Mouse (Mus musculus): ENCODE measurements at regions not wholly inside any gene's neighbourhood (a gene's known extent, or its start where the extent isn't known, plus 50 kb on each side); places are given as distances from the start of the nearest gene placed in this dataset.

- ATAC-seq (ENCODE audit: insufficient number of reproducible peaks, insufficient read depth, low FRiP score, low TSS enrichment, low read depth) = peak; percentile 71; the same call in 1 of the 2 replicates
- no peaks in the 10 kb centered on the region for H3K27me3 ChIP-seq
- H3K4me3 ChIP-seq (replicated peaks) = no peak overlapping the region
- no peaks in the 10 kb centered on the region for H3K36me3 ChIP-seq
- 6% methylated on average over 4 of the region's 4 CpGs for WGBS
- peak overlapping the region; percentile 88 for H3K27ac ChIP-seq
- H3K9me3 ChIP-seq = no peaks in the 10 kb centered on the region
- H3K9ac ChIP-seq (replicated peaks) = no peak overlapping the region
- H3K4me1 ChIP-seq (replicated peaks) = peaks cover 44% of the 10 kb centered on the region
- peak overlapping the region; percentile 2 for H3K4me2 ChIP-seq
Measured at GRCm38 (mm10) chr13:52015066-52015465, 168.6 kb downstream of the Gadd45g start.

GRCm38 (mm10) chr13:52015496-52015895 lies 169.0 kb downstream of the Gadd45g start:
- no peaks in the 10 kb centered on the region for H3K27me3 ChIP-seq
- 2% methylated on average over 5 of the region's 5 CpGs for WGBS
- no peaks in the 10 kb centered on the region for H3K36me3 ChIP-seq
- H3K27ac ChIP-seq = peak overlapping the region; percentile 88
- H3K4me3 ChIP-seq (replicated peaks) = no peak overlapping the region
- peaks cover 44% of the 10 kb centered on the region for H3K4me1 ChIP-seq (replicated peaks)
- peak overlapping the region; percentile 2 for H3K4me2 ChIP-seq
- H3K9me3 ChIP-seq = no peaks in the 10 kb centered on the region
- no peak overlapping the region for H3K9ac ChIP-seq (replicated peaks)
- ATAC-seq (ENCODE audit: insufficient number of reproducible peaks, insufficient read depth, low FRiP score, low TSS enrichment, low read depth) = peak; percentile 64

GRCm38 (mm10) chr13:52017598-52018190 lies 171.2 kb downstream of the Gadd45g start:
- ATAC-seq (ENCODE audit: insufficient number of reproducible peaks, insufficient read depth, low FRiP score, low TSS enrichment, low read depth) = no peak
- 78% methylated on average over 11 of the region's 11 CpGs for WGBS
- H3K4me1 ChIP-seq (replicated peaks) = peaks cover 58% of the 10 kb centered on the region

GRCm38 (mm10) chr13:52019647-52020046 lies 173.2 kb downstream of the Gadd45g start:
- no peak for ATAC-seq (ENCODE audit: insufficient number of reproducible peaks, insufficient read depth, low FRiP score, low TSS enrichment, low read depth)
- Histone ChIP-seq H3K4me2 (no peak overlapping the region), H3K4me1 (replicated peaks) (peaks cover 50% of the 10 kb centered on the region), H3K9ac (replicated peaks) (no peak overlapping the region), H3K27ac (no peak overlapping the region), H3K9me3 (no peaks in the 10 kb centered on the region), H3K4me3 (replicated peaks) (no peak overlapping the region), H3K27me3 (no peaks in the 10 kb centered on the region), H3K36me3 (no peaks in the 10 kb centered on the region)
- WGBS = 89% methylated on average over 8 of the region's 8 CpGs

More at GRCm38 (mm10) chr13:52017598-52018190, 171.2 kb downstream of the Gadd45g start:
- no peak overlapping the region for H3K27ac ChIP-seq
- no peak overlapping the region for H3K9ac ChIP-seq (replicated peaks)
- H3K9me3 ChIP-seq = no peaks in the 10 kb centered on the region
- no peak overlapping the region for H3K4me2 ChIP-seq
- no peaks in the 10 kb centered on the region for H3K36me3 ChIP-seq
- H3K27me3 ChIP-seq = no peaks in the 10 kb centered on the region
- no peak overlapping the region for H3K4me3 ChIP-seq (replicated peaks)

GRCm38 (mm10) chr13:52021150-52021549 lies 174.7 kb downstream of the Gadd45g start:
- 8% methylated on average over 11 of the region's 11 CpGs for WGBS
- no peak overlapping the region for H3K9ac ChIP-seq (replicated peaks)
- 0 out of 2 replicates have a peak overlapping the region, but pooled peaks have one; percentile 0 for H3K27ac ChIP-seq
- H3K4me1 ChIP-seq (replicated peaks) = peaks cover 47% of the 10 kb centered on the region
- H3K9me3 ChIP-seq = no peaks in the 10 kb centered on the region
- no peak overlapping the region for H3K4me2 ChIP-seq
- no peaks in the 10 kb centered on the region for H3K36me3 ChIP-seq
- H3K4me3 ChIP-seq (replicated peaks) = no peak overlapping the region
- no peaks in the 10 kb centered on the region for H3K27me3 ChIP-seq
- ATAC-seq (ENCODE audit: insufficient number of reproducible peaks, insufficient read depth, low FRiP score, low TSS enrichment, low read depth) = no peak

- Histone ChIP-seq H3K27me3 (no peaks in the 10 kb centered on the region), H3K9me3 (no peaks in the 10 kb centered on the region), H3K27ac (no peak overlapping the region), H3K4me3 (replicated peaks) (no peak overlapping the region), H3K36me3 (no peaks in the 10 kb centered on the region), H3K4me1 (replicated peaks) (peaks cover 40% of the 10 kb centered on the region), H3K4me2 (no peak overlapping the region), H3K9ac (replicated peaks) (no peak overlapping the region)
- no peak for ATAC-seq (ENCODE audit: insufficient number of reproducible peaks, insufficient read depth, low FRiP score, low TSS enrichment, low read depth)
- WGBS = 46% methylated on average over 6 of the region's 6 CpGs
Measured at GRCm38 (mm10) chr13:52021828-52022227, 175.3 kb downstream of the Gadd45g start.

GRCm38 (mm10) chr13:52022529-52022928 lies 176.1 kb downstream of the Gadd45g start:
- Histone ChIP-seq H3K9ac (replicated peaks) (no peak overlapping the region), H3K4me3 (replicated peaks) (no peak overlapping the region), H3K4me1 (replicated peaks) (peaks cover 43% of the 10 kb centered on the region), H3K4me2 (no peak overlapping the region), H3K36me3 (no peaks in the 10 kb centered on the region), H3K9me3 (no peaks in the 10 kb centered on the region), H3K27ac (no peak overlapping the region), H3K27me3 (no peaks in the 10 kb centered on the region)
- no peak for ATAC-seq (ENCODE audit: insufficient number of reproducible peaks, insufficient read depth, low FRiP score, low TSS enrichment, low read depth)
- WGBS = 77% methylated on average over 4 of the region's 4 CpGs

GRCm38 (mm10) chr13:52024349-52024748 lies 177.9 kb downstream of the Gadd45g start:
- 0 out of 2 replicates have a peak, but pooled peaks have one; percentile 31 for ATAC-seq (ENCODE audit: insufficient number of reproducible peaks, insufficient read depth, low FRiP score, low TSS enrichment, low read depth)
- 49% methylated on average over 2 of the region's 2 CpGs for WGBS
- Histone ChIP-seq H3K27ac (peak overlapping the region; percentile 43; the same call in 1 of the 2 replicates), H3K4me2 (peak overlapping the region; percentile 23; the same call in 1 of the 2 replicates), H3K9me3 (no peaks in the 10 kb centered on the region), H3K36me3 (no peaks in the 10 kb centered on the region), H3K4me1 (replicated peaks) (peaks cover 40% of the 10 kb centered on the region), H3K27me3 (0 out of 2 replicates have a peak, but pooled peaks cover 6% of the 10 kb centered on the region), H3K4me3 (replicated peaks) (no peak overlapping the region), H3K9ac (replicated peaks) (no peak overlapping the region)

- no peak overlapping the region for H3K9ac ChIP-seq (replicated peaks)
- 10% methylated on average over 18 of the region's 18 CpGs for WGBS
Measured at GRCm38 (mm10) chr13:52024832-52025481, 178.5 kb downstream of the Gadd45g start.

GRCm38 (mm10) chr13:52025482-52025848 lies 179.0 kb downstream of the Gadd45g start:
- no peak overlapping the region for H3K4me3 ChIP-seq (replicated peaks)
- H3K9ac ChIP-seq (replicated peaks) = no peak overlapping the region
- H3K9me3 ChIP-seq = no peaks in the 10 kb centered on the region
- peaks cover 40% of the 10 kb centered on the region for H3K4me1 ChIP-seq (replicated peaks)
- H3K27me3 ChIP-seq = 0 out of 2 replicates have a peak, but pooled peaks cover 6% of the 10 kb centered on the region
- H3K27ac ChIP-seq = no peak overlapping the region
- H3K36me3 ChIP-seq = no peaks in the 10 kb centered on the region
- WGBS = 55% methylated on average over 5 of the region's 5 CpGs
- peak overlapping the region; percentile 23; the same call in 1 of the 2 replicates for H3K4me2 ChIP-seq
- ATAC-seq (ENCODE audit: insufficient number of reproducible peaks, insufficient read depth, low FRiP score, low TSS enrichment, low read depth) = no peak

More at GRCm38 (mm10) chr13:52024832-52025481, 178.5 kb downstream of the Gadd45g start:
- Histone ChIP-seq H3K4me1 (replicated peaks) (peaks cover 40% of the 10 kb centered on the region), H3K27ac (peak overlapping the region; percentile 43; the same call in 1 of the 2 replicates), H3K27me3 (0 out of 2 replicates have a peak, but pooled peaks cover 6% of the 10 kb centered on the region), H3K4me2 (peak overlapping the region; percentile 23), H3K36me3 (no peaks in the 10 kb centered on the region), H3K9me3 (no peaks in the 10 kb centered on the region), H3K4me3 (replicated peaks) (no peak overlapping the region)
- ATAC-seq (ENCODE audit: insufficient number of reproducible peaks, insufficient read depth, low FRiP score, low TSS enrichment, low read depth) = no peak

GRCm38 (mm10) chr13:52026291-52026690 lies 179.8 kb downstream of the Gadd45g start:
- ATAC-seq (ENCODE audit: insufficient number of reproducible peaks, insufficient read depth, low FRiP score, low TSS enrichment, low read depth) = no peak
- Histone ChIP-seq H3K27ac (no peak overlapping the region), H3K27me3 (0 out of 2 replicates have a peak, but pooled peaks cover 6% of the 10 kb centered on the region), H3K4me1 (replicated peaks) (peaks cover 35% of the 10 kb centered on the region), H3K4me3 (replicated peaks) (no peak overlapping the region), H3K36me3 (no peaks in the 10 kb centered on the region), H3K9me3 (0 out of 2 replicates have a peak, but pooled peaks cover 6% of the 10 kb centered on the region), H3K9ac (replicated peaks) (no peak overlapping the region), H3K4me2 (no peak overlapping the region)
- WGBS = 90% methylated on average over 7 of the region's 7 CpGs

Measured in limb, embryonic 12.5 days (tissue).